Mouse (Mus musculus) embryonic facial prominence, embryonic 12.5 days (tissue): ENCODE measurements at regions not wholly inside any gene's neighbourhood (a gene's known extent, or its start where the extent isn't known, plus 50 kb on each side); places are given as distances from the start of the nearest gene placed in this dataset.
A peak's percentile ranks its signal among the peaks of the same experiment; 100 is the strongest.

Experiments used
- ATAC-seq: fragments of 200-750 bp; cut with Nextera tagmentation; 2 replicates; pipeline ENCODE4 v1.8.0; 2017; ENCODE audit not compliant: insufficient number of reproducible peaks, insufficient read depth, low FRiP score, low TSS enrichment
- H3K27ac ChIP-seq: fragments of 300-500 bp; sonication (generic); 2 replicates; pipeline ENCODE4 v1.5.1; 2016; ENCODE audit warnings: mild to moderate bottlenecking
- H3K27me3 ChIP-seq: fragments of 300-500 bp; sonication (generic); 2 replicates; pipeline ENCODE4 v1.6.1; 2016; ENCODE audit warnings: mild to moderate bottlenecking, moderate library complexity
- H3K36me3 ChIP-seq: fragments of 300-500 bp; sonication (generic); 2 replicates; pipeline ENCODE4 v1.6.1; 2016; ENCODE audit warnings: mild to moderate bottlenecking
- H3K4me1 ChIP-seq: fragments of 300-500 bp; sonication (generic); 2 replicates; pipeline ENCODE4 v1.6.1; 2016
- H3K4me2 ChIP-seq: fragments of 300-500 bp; sonication (generic); replicated peaks from 2 replicates; pipeline ENCODE4 v1.6.1; 2016; ENCODE audit warnings: mild to moderate bottlenecking, moderate library complexity
- H3K4me3 ChIP-seq: fragments of 300-500 bp; sonication (generic); 2 replicates; pipeline ENCODE4 v1.5.1; 2016; ENCODE audit warnings: mild to moderate bottlenecking
- H3K9ac ChIP-seq: fragments of 300-500 bp; sonication (generic); 2 replicates; pipeline ENCODE4 v1.6.1; 2016; ENCODE audit warnings: mild to moderate bottlenecking, moderate library complexity
- H3K9me3 ChIP-seq: fragments of 300-500 bp; sonication (generic); 2 replicates; pipeline ENCODE4 v1.6.1; 2016; ENCODE audit warnings: mild to moderate bottlenecking, moderate library complexity
- WGBS: fragments of 180-500 bp; shearing (Covaris S2); methylation state at CpG from one replicate; pipeline ENCODE4 v1.1.7; 2016; 5-methylcytosine and 5-hydroxymethylcytosine counted together

DNA sequence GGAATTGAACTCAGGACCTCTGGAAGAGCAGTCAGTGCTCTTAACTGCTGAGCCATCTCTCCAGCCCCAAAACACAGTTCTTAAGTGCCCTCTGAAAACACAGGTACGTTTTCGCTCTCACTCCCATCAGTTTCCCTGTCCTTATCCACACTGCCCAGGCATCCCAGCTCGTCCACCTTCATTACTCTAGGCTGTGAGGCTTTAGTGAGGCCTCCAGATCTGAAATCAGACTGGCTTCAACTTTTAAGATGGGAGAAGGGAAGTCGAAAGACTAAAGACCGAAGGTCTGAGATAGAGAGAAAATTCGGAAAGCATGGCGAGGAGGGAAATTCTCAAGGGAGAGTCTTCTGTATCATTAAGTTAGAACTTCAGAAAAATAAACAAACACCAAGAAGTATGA lies 54.8 kb upstream of the Tet2 start:
- Histone ChIP-seq H3K9me3 (no peaks in the 10 kb centered on the region), H3K9ac (no peak overlapping the region), H3K4me2 (no peak overlapping the region), H3K4me3 (no peak overlapping the region), H3K27ac (no peak overlapping the region), H3K27me3 (no peaks in the 10 kb centered on the region), H3K36me3 (no peaks in the 10 kb centered on the region), H3K4me1 (peaks cover 9% of the 10 kb centered on the region)
- 86% methylated on average over 7 of the region's 7 CpGs for WGBS
- ATAC-seq: no peak

DNA sequence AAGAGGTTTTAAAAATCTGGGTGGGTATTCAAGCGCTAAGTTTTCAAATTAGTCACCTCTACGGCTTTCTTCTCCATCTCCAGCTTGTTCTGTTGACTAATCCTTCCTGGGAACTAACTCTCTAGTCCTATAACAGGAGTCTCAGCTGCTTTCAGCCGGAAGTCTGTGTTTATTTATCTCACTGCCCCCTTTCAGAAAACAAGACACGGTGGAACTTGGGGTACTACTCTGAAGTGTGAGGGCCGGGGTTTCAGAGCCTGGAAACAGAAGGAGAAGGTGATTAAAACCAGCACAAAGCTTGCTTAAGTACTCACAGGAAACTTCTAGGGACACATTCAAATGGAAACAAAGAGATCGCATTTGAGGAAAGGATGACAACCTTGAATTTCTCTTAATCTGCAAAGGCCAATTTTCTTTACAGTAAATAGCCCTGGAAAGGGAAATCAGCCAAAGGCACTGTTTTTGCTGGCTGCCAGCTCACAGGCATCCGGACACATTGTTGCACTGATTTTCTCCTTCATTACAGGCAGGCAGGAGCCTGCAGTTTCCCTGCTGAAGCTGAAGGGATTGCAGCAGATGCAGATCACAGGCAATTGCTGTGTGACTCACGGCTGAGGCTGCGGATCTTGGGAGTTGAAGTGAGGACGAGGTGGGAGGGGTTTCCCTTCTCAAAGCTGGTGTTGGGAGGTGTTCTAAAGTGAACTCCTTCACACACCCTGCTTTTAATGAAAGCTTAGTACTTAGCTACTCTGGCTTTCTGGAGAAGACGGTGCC lies 55.7 kb upstream of the Tet2 start:
- H3K4me2 ChIP-seq: peak overlapping the region; percentile 23; the same call in 1 of the 2 replicates
- H3K9ac ChIP-seq: 0 out of 2 replicates have a peak overlapping the region, but pooled peaks have one; percentile 15
- peaks cover 9% of the 10 kb centered on the region for H3K4me1 ChIP-seq
- no peaks in the 10 kb centered on the region for H3K36me3 ChIP-seq
- H3K4me3 ChIP-seq: no peak overlapping the region
- H3K9me3 ChIP-seq: no peaks in the 10 kb centered on the region
- ATAC-seq: no peak
- WGBS: 16% methylated on average over 11 of the region's 11 CpGs
- H3K27me3 ChIP-seq: no peaks in the 10 kb centered on the region
- H3K27ac ChIP-seq: peak overlapping the region; percentile 68

DNA sequence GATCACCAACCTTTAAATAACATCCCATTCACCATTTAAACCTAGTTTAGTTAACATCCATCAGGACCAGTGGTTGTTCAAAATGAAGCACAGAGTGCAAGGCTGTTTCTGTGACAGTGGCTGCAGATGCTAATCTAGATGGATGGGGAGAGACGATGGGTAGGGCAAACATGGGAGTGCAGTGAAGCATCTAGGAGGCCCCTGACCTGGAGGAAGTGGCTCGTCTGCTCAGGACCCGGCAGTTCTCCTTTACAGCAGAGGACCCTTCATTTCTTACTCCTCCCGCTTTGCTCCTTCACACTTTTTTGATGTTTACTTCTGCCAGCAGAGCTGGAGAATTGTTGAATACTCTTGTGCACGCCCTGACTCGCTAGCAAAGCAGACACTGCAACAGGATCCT lies 60.5 kb upstream of the Tet2 start:
- Histone ChIP-seq H3K4me1 (peaks cover 5% of the 10 kb centered on the region), H3K27me3 (no peaks in the 10 kb centered on the region), H3K9ac (no peak overlapping the region), H3K9me3 (no peaks in the 10 kb centered on the region), H3K36me3 (no peaks in the 10 kb centered on the region), H3K4me2 (no peak overlapping the region), H3K27ac (no peak overlapping the region), H3K4me3 (no peak overlapping the region)
- 81% methylated on average over 6 of the region's 6 CpGs for WGBS
- ATAC-seq: no peak

DNA sequence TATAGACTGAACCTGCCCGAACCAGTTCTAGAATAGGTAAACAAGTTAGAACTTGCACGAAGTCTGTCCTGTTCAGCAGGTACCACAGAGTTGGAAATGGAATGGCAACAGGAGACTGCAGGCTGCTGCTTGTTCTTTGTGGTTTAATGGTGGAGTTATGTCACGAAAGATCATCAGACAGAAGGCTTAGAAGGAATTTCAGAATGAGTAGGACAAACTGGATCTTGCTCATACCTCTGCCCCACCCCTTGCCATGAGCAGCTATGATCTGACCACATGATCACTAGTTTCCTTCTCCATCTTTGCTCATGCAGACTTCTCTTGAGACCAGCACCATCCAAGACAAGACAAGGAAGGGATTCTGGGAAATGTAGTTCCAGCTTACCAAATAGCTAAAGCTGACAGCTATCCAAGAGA lies 63.9 kb upstream of the Tet2 start:
- Histone ChIP-seq H3K4me3 (no peak overlapping the region), H3K9ac (no peak overlapping the region), H3K4me2 (no peak overlapping the region), H3K4me1 (no peaks in the 10 kb centered on the region), H3K36me3 (no peaks in the 10 kb centered on the region), H3K9me3 (no peaks in the 10 kb centered on the region), H3K27me3 (no peaks in the 10 kb centered on the region), H3K27ac (no peak overlapping the region)
- 85% methylated on average over 3 of the region's 3 CpGs for WGBS
- ATAC-seq: no peak

DNA sequence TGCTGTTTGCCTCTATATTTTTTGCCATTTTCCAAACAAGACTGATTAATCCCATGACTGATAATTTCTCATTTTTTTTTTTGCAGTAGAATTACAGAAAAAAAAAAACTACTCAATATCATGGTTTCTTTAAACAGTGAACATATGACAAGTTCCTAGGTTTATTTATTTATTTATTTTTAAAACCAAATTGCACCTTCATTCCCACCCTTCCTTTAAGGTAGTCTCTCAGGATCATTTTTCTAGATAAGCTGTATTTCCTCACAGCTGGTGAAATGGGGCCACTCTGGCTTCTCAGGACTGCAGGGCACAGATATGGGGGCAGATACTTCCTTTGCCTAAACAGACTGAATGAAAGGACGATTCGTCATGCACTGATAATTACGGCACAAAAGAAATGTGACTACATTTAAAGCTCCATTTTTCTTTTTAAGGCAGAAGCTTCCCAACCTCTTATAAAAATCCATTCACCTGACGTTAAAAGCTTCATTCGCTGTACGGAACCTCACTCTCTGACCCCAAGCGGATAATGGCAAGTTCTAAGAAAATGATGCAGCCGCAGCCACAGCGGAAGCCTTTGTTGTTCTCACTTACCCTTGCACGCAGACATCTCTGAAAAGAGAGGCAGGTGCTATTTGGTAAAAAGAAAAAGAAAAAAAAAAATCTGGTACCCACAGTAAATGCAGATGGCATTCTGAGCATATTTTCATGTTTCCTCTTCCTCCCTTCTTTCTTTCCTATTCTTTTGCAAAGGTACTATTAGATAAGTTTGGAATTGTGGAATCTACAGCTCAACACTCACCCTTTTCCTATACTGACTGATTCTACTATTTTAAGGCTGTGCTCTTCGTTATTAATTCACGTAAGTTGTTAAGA lies 69.1 kb upstream of the Tet2 start:
- no peaks in the 10 kb centered on the region for H3K36me3 ChIP-seq
- no peak overlapping the region for H3K9ac ChIP-seq
- no peak for ATAC-seq
- no peak overlapping the region for H3K4me2 ChIP-seq
- no peaks in the 10 kb centered on the region for H3K9me3 ChIP-seq
- 56% methylated on average over 12 of the region's 12 CpGs for WGBS
- H3K27ac ChIP-seq: no peak overlapping the region
- no peak overlapping the region for H3K4me3 ChIP-seq
- no peaks in the 10 kb centered on the region for H3K27me3 ChIP-seq
- no peaks in the 10 kb centered on the region for H3K4me1 ChIP-seq

DNA sequence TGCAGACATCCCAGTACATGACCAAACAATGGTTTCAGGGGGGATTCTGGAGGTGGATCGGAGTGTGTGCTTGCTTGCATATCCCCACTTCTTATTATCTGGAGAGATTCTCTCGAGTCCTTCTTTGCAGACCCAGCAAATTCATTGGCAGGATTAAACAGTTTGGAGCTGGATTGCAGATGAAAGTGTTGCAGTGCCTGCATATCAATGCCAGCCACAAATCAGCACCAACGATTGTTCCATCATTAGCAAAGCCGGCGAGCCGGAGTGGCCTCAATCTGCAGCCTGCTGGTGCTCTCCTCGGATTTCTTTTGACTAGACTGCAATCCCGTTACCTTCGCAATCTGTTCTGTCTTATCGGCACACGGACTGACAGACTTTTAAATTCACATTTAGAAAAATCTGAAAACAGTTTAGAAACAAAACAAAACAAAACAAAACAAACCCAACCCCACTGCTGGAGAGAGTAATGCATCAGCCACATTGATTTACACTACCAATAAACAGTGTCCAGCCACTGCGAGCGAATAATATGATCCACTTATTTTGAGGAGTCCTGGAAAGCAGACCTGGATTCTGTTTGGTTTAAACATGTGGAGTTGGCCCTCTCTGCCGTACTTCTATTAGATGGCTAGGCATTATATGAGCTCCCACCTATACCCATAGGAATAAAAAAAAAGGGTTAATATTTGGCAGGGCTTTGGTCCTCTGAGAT lies 69.9 kb upstream of the Tet2 start:
- Histone ChIP-seq H3K36me3 (no peaks in the 10 kb centered on the region), H3K4me3 (no peak overlapping the region), H3K9ac (no peak overlapping the region), H3K4me1 (no peaks in the 10 kb centered on the region), H3K4me2 (no peak overlapping the region), H3K27ac (no peak overlapping the region), H3K27me3 (no peaks in the 10 kb centered on the region), H3K9me3 (no peaks in the 10 kb centered on the region)
- WGBS: 42% methylated on average over 14 of the region's 14 CpGs
- no peak for ATAC-seq

DNA sequence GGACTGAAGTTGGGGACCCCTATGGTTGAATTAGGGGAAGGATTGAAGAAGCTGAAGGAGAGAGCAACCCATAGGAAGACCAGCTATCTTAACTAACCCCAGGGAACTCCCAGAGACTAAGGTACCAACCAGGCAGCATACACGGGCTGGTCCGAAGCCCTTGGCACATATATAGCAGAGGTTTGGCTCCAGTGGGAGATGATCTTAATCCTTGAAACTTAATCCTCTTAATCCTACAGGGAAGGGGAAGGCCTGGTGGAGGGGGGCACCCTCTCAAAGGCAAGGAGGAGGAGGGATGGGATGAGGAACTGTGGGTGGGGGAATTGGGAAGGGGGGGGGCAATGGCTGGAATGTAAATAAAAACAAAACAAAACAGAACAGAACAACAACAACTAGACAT lies 72.1 kb upstream of the Tet2 start:
- Histone ChIP-seq H3K27ac (no peak overlapping the region), H3K4me3 (no peak overlapping the region), H3K36me3 (no peaks in the 10 kb centered on the region), H3K9me3 (no peaks in the 10 kb centered on the region), H3K4me2 (no peak overlapping the region), H3K9ac (no peak overlapping the region), H3K4me1 (no peaks in the 10 kb centered on the region), H3K27me3 (no peaks in the 10 kb centered on the region)
- 70% methylated on average over 2 of the region's 2 CpGs for WGBS
- ATAC-seq: no peak

DNA sequence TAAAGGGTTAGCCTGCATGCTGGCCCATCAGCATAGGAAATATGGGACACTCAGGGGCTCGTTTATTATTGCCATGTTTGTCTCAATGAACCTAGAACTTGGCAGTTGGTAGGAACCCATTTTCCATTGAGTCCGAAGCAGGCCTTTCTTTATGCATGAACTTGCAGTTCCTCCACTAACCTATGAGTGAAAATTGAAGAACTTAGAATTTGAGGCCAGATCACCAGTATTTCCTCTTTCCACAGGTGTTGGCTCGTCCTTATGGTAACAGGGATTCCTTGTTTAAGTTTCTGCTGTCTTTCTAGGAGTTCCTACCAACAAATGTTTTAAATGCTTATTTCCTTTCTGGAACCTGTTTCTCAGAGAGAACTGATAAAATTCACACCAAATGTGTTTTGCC lies 73.6 kb upstream of the Tet2 start:
- Histone ChIP-seq H3K36me3 (no peaks in the 10 kb centered on the region), H3K4me3 (no peak overlapping the region), H3K9ac (no peak overlapping the region), H3K4me2 (no peak overlapping the region), H3K9me3 (no peaks in the 10 kb centered on the region), H3K27ac (no peak overlapping the region), H3K4me1 (no peaks in the 10 kb centered on the region), H3K27me3 (no peaks in the 10 kb centered on the region)
- WGBS: 85% methylated on average over 3 of the region's 3 CpGs
- no peak for ATAC-seq

DNA sequence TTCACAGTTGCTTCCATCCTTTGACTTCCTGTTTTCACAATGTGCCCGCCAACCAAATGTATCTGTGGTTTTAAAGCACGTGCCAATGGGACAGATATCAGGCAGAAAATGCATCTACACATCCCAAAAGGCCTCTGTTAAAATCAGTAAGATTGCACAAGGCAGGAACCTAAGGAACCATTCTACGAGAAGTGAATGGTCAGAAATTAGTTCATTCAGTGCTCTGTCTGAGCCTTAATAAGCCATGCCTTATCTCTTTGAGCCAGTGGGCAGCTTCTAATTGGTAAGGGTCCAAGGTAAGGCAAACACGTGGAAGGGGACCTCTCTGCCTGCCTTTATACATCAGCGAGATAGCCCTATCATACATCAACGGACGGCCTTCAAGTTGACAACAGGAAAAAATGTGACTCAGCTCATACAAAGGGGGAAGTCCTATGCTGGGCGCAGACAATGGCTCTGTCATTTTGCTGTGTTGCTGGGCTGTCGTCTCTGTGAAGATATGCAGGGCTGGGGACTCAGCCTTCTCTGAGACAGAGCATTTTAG lies 78.3 kb upstream of the Tet2 start:
- H3K9ac ChIP-seq: no peak overlapping the region
- no peak overlapping the region for H3K4me2 ChIP-seq
- WGBS: 75% methylated on average over 9 of the region's 9 CpGs
- H3K36me3 ChIP-seq: no peaks in the 10 kb centered on the region
- H3K9me3 ChIP-seq: no peaks in the 10 kb centered on the region
- no peaks in the 10 kb centered on the region for H3K27me3 ChIP-seq
- no peaks in the 10 kb centered on the region for H3K4me1 ChIP-seq
- H3K4me3 ChIP-seq: no peak overlapping the region
- no peak for ATAC-seq
- no peak overlapping the region for H3K27ac ChIP-seq

DNA sequence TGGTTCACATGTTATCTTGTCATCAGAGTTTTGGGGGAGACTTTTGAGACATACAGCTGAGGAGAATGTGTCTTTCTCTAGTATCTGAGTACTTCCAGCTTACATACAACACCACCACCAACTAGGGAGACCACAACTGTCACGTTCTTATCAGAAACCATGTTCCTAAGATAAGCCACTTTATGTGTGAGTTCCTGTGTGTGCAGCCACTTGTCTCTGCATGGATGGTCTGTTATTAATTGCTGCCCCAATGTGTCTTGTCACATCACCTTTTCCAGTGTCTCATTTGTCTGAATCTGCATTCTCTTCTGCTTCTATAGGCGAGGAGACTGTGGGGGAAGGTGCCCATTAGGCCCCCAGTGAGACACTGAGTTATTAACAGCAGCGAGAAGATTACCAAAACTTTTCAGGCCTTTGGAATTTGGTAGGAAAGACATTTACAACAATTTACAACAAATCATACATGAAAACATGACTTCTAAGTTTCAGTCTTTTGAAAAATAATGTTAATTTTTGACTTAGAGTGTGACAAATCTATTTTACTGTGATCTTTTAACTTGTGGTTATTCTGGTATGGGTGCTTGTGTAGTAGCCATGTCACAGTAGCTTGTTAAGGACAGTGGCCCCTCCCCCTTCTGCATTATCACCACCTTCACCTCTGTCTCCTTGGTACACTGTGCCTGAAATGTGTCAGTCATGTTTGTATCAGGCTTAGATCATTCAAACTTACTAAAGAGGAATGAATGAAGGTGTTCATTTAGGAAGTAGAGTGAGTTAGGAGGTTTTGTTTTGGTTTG lies 79.3 kb upstream of the Tet2 start:
- no peak overlapping the region for H3K4me2 ChIP-seq
- no peaks in the 10 kb centered on the region for H3K27me3 ChIP-seq
- WGBS: 78% methylated on average over 3 of the region's 3 CpGs
- H3K9ac ChIP-seq: no peak overlapping the region
- no peak overlapping the region for H3K4me3 ChIP-seq
- H3K27ac ChIP-seq: no peak overlapping the region
- no peaks in the 10 kb centered on the region for H3K36me3 ChIP-seq
- ATAC-seq: no peak
- H3K4me1 ChIP-seq: no peaks in the 10 kb centered on the region
- H3K9me3 ChIP-seq: no peaks in the 10 kb centered on the region

DNA sequence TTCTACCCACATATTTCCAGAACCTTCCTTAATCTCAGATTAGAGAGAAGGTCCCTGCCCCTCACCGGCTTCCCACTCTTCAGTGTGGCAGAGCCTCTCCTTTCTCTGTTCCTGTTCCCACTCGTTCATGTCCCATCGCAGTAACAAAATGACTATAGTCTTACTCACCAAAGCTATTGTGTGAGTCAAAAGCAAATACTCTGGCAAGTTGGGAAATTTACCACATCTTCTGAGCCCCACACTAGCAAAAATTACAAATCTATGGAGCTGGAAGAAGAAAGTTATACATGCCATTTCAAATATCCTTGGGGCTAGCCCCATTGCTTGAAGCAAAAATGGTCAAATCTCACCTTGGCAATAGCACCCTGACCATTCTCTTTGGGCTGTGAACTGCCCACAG lies 80.1 kb upstream of the Tet2 start:
- Histone ChIP-seq H3K4me1 (no peaks in the 10 kb centered on the region), H3K4me2 (no peak overlapping the region), H3K27me3 (no peaks in the 10 kb centered on the region), H3K9ac (no peak overlapping the region), H3K9me3 (no peaks in the 10 kb centered on the region), H3K27ac (no peak overlapping the region), H3K36me3 (no peaks in the 10 kb centered on the region), H3K4me3 (no peak overlapping the region)
- 92% methylated on average over 3 of the region's 3 CpGs for WGBS
- no peak for ATAC-seq
